Mouse (Mus musculus) Patski (cell line): ENCODE data around the gene Gm6408. TPM values are rescaled to one million over a fixed set of nuclear protein-coding genes. Genes with fewer than 3 reads are reported as not detected.
"Not testable (repeated sequence)": the region's sequence is repeated elsewhere in the genome, so short reads cannot be mapped to it uniquely, and the experiment has no call there.

ENCODE experiments used
- ATAC-seq: fragments of 100-300 bp; one replicate; pipeline ENCODE4 v1.8.0; 2021
- CTCF ChIA-PET: fragments of 350-600 bp; sonication (Branson Sonifier 250); formaldehyde crosslinking; loops from one replicate; lab custom pipeline; 2022; ENCODE audit warnings: inconsistent platforms; lab: Charles Lee
- POLR2A ChIA-PET: fragments of 350-600 bp; sonication (Branson Sonifier 250); formaldehyde crosslinking; loops from one replicate; lab custom pipeline; 2022; ENCODE audit warnings: antibody characterized with exemption, inconsistent platforms; lab: Charles Lee
- DNase-seq: peaks from one replicate; pipeline ENCODE4 v3.0.0-alpha.2; 2011; ENCODE audit warnings: low read depth, low spot score
- H3K27me3 ChIP-seq: fragments of 371-371 bp; one replicate; pipeline ENCODE4 v1.5.1; 2021
- CTCF ChIP-seq: fragments of 100-300 bp; IDR thresholded peaks from one replicate; pipeline ENCODE4 v1.5.1; 2021
- in situ Hi-C: fragments of 300-500 bp; cut with MboI; formaldehyde crosslinking; loops from 3 replicates; pipeline ENCODE4 v1.11.1; 2018; ENCODE audit warnings: low pct_unique_long_range_greater_than_20kb, mixed read lengths
- polyA plus RNA-seq: library from polyadenylated mRNA; unstranded; gene quantifications from one replicate; pipeline ENCODE4 v1.2.3, GENCODE M21; 2021

Gm6408 gene
- polyA plus RNA-seq, 1 experiment from 2014 or later, result not detected

- no peak for TF ChIP-seq CTCF
- POLR2A ChIA-PET, result interaction anchor here (0.6 kb wide), 1 partner anchor 501 kb away, joined by 4 read pairs; no protein-coding TSS in a partner anchor
- CTCF ChIA-PET, result no interaction called here
- DNase-seq, result no peak
- no peak for ATAC-seq
- in situ Hi-C loops, result loop anchor here (25.0 kb wide), 1 partner anchor 279 kb away; the partner anchor contains the start of gene 1700001J03Rik
- H3K27me3 ChIP-seq, result no peaks in the 10 kb centered on the region
Measured at GRCm38 (mm10) chr5:146466663-146467062, 15.1 kb upstream of the Gm6408 start.

- in situ Hi-C loops, result loop anchor here (25.0 kb wide), 1 partner anchor 281 kb away; the partner anchor contains the start of gene 1700001J03Rik
- ChIA-PET POLR2A (no interaction called here), CTCF (no interaction called here)
- no peak for TF ChIP-seq CTCF
- no peak for DNase-seq
- no peak for ATAC-seq
- H3K27me3 ChIP-seq, result no peaks in the 10 kb centered on the region
Measured at GRCm38 (mm10) chr5:146468311-146468710, 13.5 kb upstream of the Gm6408 start.

DNA sequence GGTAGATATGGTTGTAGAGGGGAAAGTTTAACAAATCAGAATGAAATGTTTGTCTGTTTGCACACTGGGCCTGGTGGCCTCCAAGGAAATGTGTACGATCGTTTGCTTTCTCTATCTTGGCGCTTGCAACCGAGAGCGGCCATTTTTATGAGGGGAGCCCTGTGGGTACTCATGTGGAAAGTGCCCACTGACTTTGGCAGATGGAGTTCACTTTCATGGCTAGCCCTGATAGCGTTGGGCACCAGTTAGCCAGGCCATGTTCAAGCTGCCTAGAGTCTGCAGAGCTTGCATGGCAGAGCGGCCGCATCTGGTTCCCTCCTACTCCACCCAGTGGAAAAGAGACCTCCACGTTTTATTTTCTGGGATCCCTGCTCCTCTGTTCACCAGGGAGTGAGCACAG, 10.9 kb upstream of the Gm6408 start:
- H3K27me3 ChIP-seq, result no peaks in the 10 kb centered on the region
- ChIA-PET CTCF (no interaction called here), POLR2A (no interaction called here)
- ATAC-seq (no peak), DNase-seq (no peak)
- in situ Hi-C loops, result loop anchor here (25.0 kb wide), 1 partner anchor 284 kb away; the partner anchor contains the start of gene 1700001J03Rik
- TF ChIP-seq CTCF, result no peak

GRCm38 (mm10) chr5:146471311-146471710, 10.5 kb upstream of the Gm6408 start:
- DNase-seq (no peak), ATAC-seq (no peak)
- in situ Hi-C loops, result loop anchor here (25.0 kb wide), 1 partner anchor 284 kb away; the partner anchor contains the start of gene 1700001J03Rik
- ChIA-PET CTCF (no interaction called here), POLR2A (interaction anchor here (0.6 kb wide), 1 partner anchor 1629 kb away, joined by 7 read pairs; no protein-coding TSS in a partner anchor)
- no peaks in the 10 kb centered on the region for H3K27me3 ChIP-seq
- TF ChIP-seq CTCF, result no peak

- in situ Hi-C loops, result loop anchor here (25.0 kb wide), 1 partner anchor 285 kb away; the partner anchor contains the start of gene 1700001J03Rik
- CTCF ChIA-PET, result interaction anchor here (0.7 kb wide), 1 partner anchor 49 kb away, joined by 3 read pairs; no protein-coding TSS in a partner anchor
- no peak for DNase-seq
Measured at GRCm38 (mm10) chr5:146471821-146472220, 9.9 kb upstream of the Gm6408 start.

DNA sequence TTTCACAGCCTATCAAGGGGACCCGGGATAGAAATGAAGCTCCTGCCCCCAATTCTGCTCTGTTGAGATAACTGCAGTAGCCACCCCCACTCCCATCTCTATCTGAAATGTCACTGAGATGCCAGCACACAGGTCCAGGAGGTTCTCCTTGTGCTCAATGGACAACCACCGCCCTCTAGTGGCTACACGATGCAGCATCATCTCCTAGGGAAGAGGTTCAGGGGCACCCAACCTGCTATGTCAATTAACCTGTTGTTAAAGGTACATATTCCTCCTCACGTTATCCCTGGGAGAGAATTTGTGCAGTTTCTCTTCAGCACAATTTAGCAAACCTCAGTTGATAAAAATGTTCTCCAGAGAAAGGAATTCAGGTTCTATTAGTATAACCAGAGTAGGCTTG, 2.2 kb upstream of the Gm6408 start:
- DNase-seq, POLR2A ChIA-PET: not testable (repeated sequence)
- in situ Hi-C loops, result loop anchor here (5.0 kb wide), 1 partner anchor 102 kb away; no protein-coding TSS in a partner anchor

More at GRCm38 (mm10) chr5:146471821-146472220, 9.9 kb upstream of the Gm6408 start:
- POLR2A ChIA-PET, result interaction anchor here (0.6 kb wide), 1 partner anchor 1629 kb away, joined by 7 read pairs; no protein-coding TSS in a partner anchor
- peak; percentile 44 for ATAC-seq
- H3K27me3 ChIP-seq, result no peaks in the 10 kb centered on the region
- TF ChIP-seq CTCF, result no peak

GRCm38 (mm10) chr5:146488959-146489358, 7.2 kb downstream of the Gm6408 start:
- TF ChIP-seq CTCF, result peak; percentile 66
- POLR2A ChIA-PET, ATAC-seq, CTCF ChIA-PET, H3K27me3 ChIP-seq, in situ Hi-C loops, DNase-seq: not testable (repeated sequence)

More for the DNA sequence above, 2.2 kb upstream of the Gm6408 start:
- CTCF ChIA-PET, ATAC-seq, H3K27me3 ChIP-seq: not testable (repeated sequence)
- TF ChIP-seq CTCF, result peak; percentile 72

DNA sequence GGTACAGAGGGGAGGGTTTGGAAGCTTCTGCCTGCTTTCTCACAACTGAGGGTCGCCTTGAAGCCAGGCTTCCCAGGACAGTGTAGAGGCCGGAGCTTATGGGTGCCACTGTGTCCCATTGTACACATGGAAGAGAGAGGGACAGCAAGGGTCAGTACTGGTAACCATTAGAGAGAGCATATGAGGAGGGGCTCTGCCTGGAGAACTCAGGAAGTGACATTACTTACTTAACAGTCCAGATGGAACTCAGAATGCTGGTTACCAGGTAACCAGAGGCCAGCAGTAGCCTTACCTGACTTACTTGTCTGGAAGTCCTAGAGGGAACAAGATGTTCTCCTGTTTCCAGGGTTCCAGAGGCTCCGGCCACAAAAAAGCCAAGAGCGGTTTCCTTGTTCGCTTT, 9.3 kb downstream of the Gm6408 start, which contains the start of gene Gm6370:
TSS of gene Gm6370 (plus strand) at position 301 of the 400 bp plus-strand sequence.
- CTCF ChIA-PET, POLR2A ChIA-PET, DNase-seq, ATAC-seq, H3K27me3 ChIP-seq, in situ Hi-C loops: not testable (repeated sequence)

DNA sequence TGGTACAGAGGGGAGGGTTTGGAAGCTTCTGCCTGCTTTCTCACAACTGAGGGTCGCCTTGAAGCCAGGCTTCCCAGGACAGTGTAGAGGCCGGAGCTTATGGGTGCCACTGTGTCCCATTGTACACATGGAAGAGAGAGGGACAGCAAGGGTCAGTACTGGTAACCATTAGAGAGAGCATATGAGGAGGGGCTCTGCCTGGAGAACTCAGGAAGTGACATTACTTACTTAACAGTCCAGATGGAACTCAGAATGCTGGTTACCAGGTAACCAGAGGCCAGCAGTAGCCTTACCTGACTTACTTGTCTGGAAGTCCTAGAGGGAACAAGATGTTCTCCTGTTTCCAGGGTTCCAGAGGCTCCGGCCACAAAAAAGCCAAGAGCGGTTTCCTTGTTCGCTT, 20.3 kb downstream of the Gm6408 start, which contains the start of gene 4930449I24Rik:
TSS of gene 4930449I24Rik (plus strand) at position 301 of the 400 bp plus-strand sequence.
- in situ Hi-C loops, POLR2A ChIA-PET, DNase-seq, H3K27me3 ChIP-seq, ATAC-seq, CTCF ChIA-PET: not testable (repeated sequence)

- H3K27me3 ChIP-seq, POLR2A ChIA-PET, in situ Hi-C loops, DNase-seq, CTCF ChIA-PET, ATAC-seq: not testable (repeated sequence)
Measured at GRCm38 (mm10) chr5:146513823-146514222, 32.1 kb downstream of the Gm6408 start, which contains the start of gene Gm3402. Gene Gm3402, plus strand, starts transcription at chr5:146514123.

DNA sequence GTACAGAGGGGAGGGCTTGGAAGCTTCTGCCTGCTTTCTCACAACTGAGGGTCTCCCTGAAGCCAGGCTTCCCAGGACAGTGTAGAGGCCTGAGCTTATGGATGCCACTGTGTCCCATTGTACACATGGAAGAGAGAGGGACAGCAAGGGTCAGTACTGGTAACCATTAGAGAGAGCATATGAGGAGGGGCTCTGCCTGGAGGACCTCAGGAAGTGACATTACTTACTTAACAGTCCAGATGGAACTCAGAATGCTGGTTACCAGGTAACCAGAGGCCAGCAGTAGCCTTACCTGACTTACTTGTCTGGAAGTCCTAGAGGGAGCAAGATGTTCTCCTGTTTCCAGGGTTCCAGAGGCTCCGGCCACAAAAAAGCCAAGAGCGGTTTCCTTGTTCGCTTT, 43.7 kb downstream of the Gm6408 start, which contains the start of gene Gm3404:
TSS of gene Gm3404 (plus strand) at position 301 of the 400 bp plus-strand sequence.
- DNase-seq, H3K27me3 ChIP-seq, CTCF ChIA-PET, in situ Hi-C loops, ATAC-seq, POLR2A ChIA-PET: not testable (repeated sequence)

Other genes starting within 250 kb of the Gm6408 start
- 19.0 TPM for gene Wasf3, start 97.0 kb upstream of the Gm6408 start, polyA plus RNA-seq
- gene Gm6370, start 9.4 kb downstream of the Gm6408 start, polyA plus RNA-seq, result not detected
- not detected for gene 4930449I24Rik, start 20.4 kb downstream of the Gm6408 start, polyA plus RNA-seq
- gene Gm3402, start 32.2 kb downstream of the Gm6408 start, polyA plus RNA-seq, result not detected
- gene Gm3404, start 43.8 kb downstream of the Gm6408 start, polyA plus RNA-seq, result not detected
- not detected for gene Gm3409, start 55.7 kb downstream of the Gm6408 start, polyA plus RNA-seq
- gene Gm3415, start 74.2 kb downstream of the Gm6408 start, polyA plus RNA-seq, result not detected
- 0.03 TPM for gene Gpr12, start 103.3 kb downstream of the Gm6408 start, polyA plus RNA-seq